Mouse (Mus musculus) CH12.LX (cell line): ENCODE data around the gene Gemin8. TPM values are rescaled to one million over a fixed set of nuclear protein-coding genes. Genes with fewer than 3 reads are reported as not detected.

Experiments
- DNase-seq: peaks from one replicate; pipeline ENCODE4 v3.0.0-alpha.2; 2013; ENCODE audit errors: extremely low read depth
- H3K27ac ChIP-seq: 2 replicates; pipeline ENCODE4 v1.5.1; 2012; ENCODE audit warnings: low read depth, mild to moderate bottlenecking, control low read depth, moderate library complexity; ENCODE audit not compliant: insufficient read depth
- H3K27me3 ChIP-seq: replicated peaks from 2 replicates; pipeline ENCODE3; 2012; ENCODE audit warnings: inconsistent platforms
- H3K36me3 ChIP-seq, 2 experiments: replicated peaks in 1 of 2; 2 replicates each; pipeline versions ENCODE3 to v1.6.1; 2012; ENCODE audit warnings: inconsistent platforms in 1 of 2, low read length in 1 of 2, mild to moderate bottlenecking in 1 of 2, mixed read lengths in 1 of 2, moderate library complexity in 1 of 2; ENCODE audit not compliant: control insufficient read depth in 1 of 2, insufficient read depth in 1 of 2
- H3K4me1 ChIP-seq, 2 experiments: 2 replicates each; pipeline ENCODE4 v1.6.1; 2012; ENCODE audit warnings: inconsistent platforms in 1 of 2, moderate library complexity in 1 of 2; ENCODE audit not compliant: insufficient read depth in 2 of 2, control insufficient read depth in 1 of 2
- H3K4me2 ChIP-seq: 2 replicates; pipeline ENCODE4 v1.6.1; 2012; ENCODE audit warnings: low read depth, mild to moderate bottlenecking, control low read depth; ENCODE audit not compliant: poor library complexity, insufficient read depth, severe bottlenecking
- H3K4me3 ChIP-seq, 3 experiments: fragments of 150-350 bp in 1 of 3; sonication (generic) in 1 of 3; replicated peaks in 1 of 3; 2 replicates each; pipeline versions ENCODE3 to v1.5.1; 2011 to 2012; ENCODE audit warnings: low read depth in 2 of 3, low read length in 2 of 3, mild to moderate bottlenecking in 2 of 3, moderate library complexity in 2 of 3, control low read depth in 1 of 3, improper control_type of control experiment in 1 of 3, inconsistent platforms in 1 of 3, mixed read lengths in 1 of 3; ENCODE audit not compliant: poor library complexity in 1 of 3
- H3K79me2 ChIP-seq: replicated peaks from 2 replicates; pipeline ENCODE4 v1.6.1; 2012; ENCODE audit warnings: mild to moderate bottlenecking, moderate library complexity; ENCODE audit not compliant: control insufficient read depth, poor library complexity, insufficient read depth, severe bottlenecking; ENCODE audit errors: extremely low read depth
- H3K9ac ChIP-seq: 2 replicates; pipeline ENCODE4 v1.6.1; 2012; ENCODE audit warnings: low read depth, mild to moderate bottlenecking, control low read depth, moderate library complexity; ENCODE audit not compliant: insufficient read depth
- H3K9me3 ChIP-seq: replicated peaks from 2 replicates; pipeline ENCODE3; 2012; ENCODE audit warnings: low read length, inconsistent platforms, mixed read lengths
- BHLHE40 ChIP-seq: IDR thresholded peaks from 2 replicates; pipeline ENCODE4 v1.6.1; 2011; ENCODE audit warnings: mild to moderate bottlenecking, low read depth, low read length, improper control_type of control experiment
- CHD2 ChIP-seq: IDR thresholded peaks from 2 replicates; pipeline ENCODE4 v1.6.1; 2011; ENCODE audit warnings: low read length, improper control_type of control experiment
- E2F4 ChIP-seq: IDR thresholded peaks from 2 replicates; pipeline ENCODE4 v1.6.1; 2011; ENCODE audit warnings: low read depth, low read length, improper control_type of control experiment; ENCODE audit not compliant: insufficient replicate concordance
- ETS1 ChIP-seq: conservative IDR thresholded peaks from 2 replicates; pipeline ENCODE4 v1.6.1; 2012; ENCODE audit warnings: low read depth, mild to moderate bottlenecking, inconsistent platforms, low read length, improper control_type of control experiment, moderate library complexity
- GABPA ChIP-seq: IDR thresholded peaks from 2 replicates; pipeline ENCODE4 v1.6.1; 2012; ENCODE audit warnings: low read depth, low read length, improper control_type of control experiment, inconsistent platforms; ENCODE audit not compliant: insufficient replicate concordance
- HCFC1 ChIP-seq: IDR thresholded peaks from 2 replicates; pipeline ENCODE4 v1.6.1; 2012; ENCODE audit warnings: low read depth, mild to moderate bottlenecking, inconsistent platforms, low read length, improper control_type of control experiment
- IRF4 ChIP-seq: IDR thresholded peaks from 2 replicates; pipeline ENCODE4 v1.6.1; 2014; ENCODE audit warnings: low read depth, mild to moderate bottlenecking, inconsistent platforms, low read length, improper control_type of control experiment
- JUND ChIP-seq: conservative IDR thresholded peaks from 2 replicates; pipeline ENCODE4 v1.6.1; 2011; ENCODE audit warnings: low read depth, low read length, improper control_type of control experiment
- MEF2A ChIP-seq: IDR thresholded peaks from 2 replicates; pipeline ENCODE4 v1.6.1; 2014; ENCODE audit warnings: low read depth, mild to moderate bottlenecking, inconsistent platforms, low read length, improper control_type of control experiment, borderline replicate concordance
- MXI1 ChIP-seq: IDR thresholded peaks from 2 replicates; pipeline ENCODE4 v1.6.1; 2011; ENCODE audit warnings: mild to moderate bottlenecking, low read depth, low read length, improper control_type of control experiment
- MYC ChIP-seq: IDR thresholded peaks from 2 replicates; pipeline ENCODE4 v1.6.1; 2011; ENCODE audit warnings: low read depth, mild to moderate bottlenecking, improper control_type of control experiment, low read length
- POLR2A ChIP-seq: IDR thresholded peaks from 2 replicates; pipeline ENCODE4 v1.6.1; 2011; ENCODE audit warnings: low read depth, mild to moderate bottlenecking, improper control_type of control experiment, low read length
- POLR2AphosphoS2 ChIP-seq: IDR thresholded peaks from 2 replicates; pipeline ENCODE4 v1.6.1; 2011; ENCODE audit warnings: low read depth, low read length, improper control_type of control experiment
- RAD21 ChIP-seq: IDR thresholded peaks from 2 replicates; pipeline ENCODE4 v1.6.1; 2011; ENCODE audit warnings: low read depth, mild to moderate bottlenecking, low read length, improper control_type of control experiment, moderate library complexity
- SIN3A ChIP-seq: IDR thresholded peaks from 2 replicates; pipeline ENCODE4 v1.6.1; 2012; ENCODE audit warnings: low read length, improper control_type of control experiment, inconsistent platforms
- TBP ChIP-seq: conservative IDR thresholded peaks from 2 replicates; pipeline ENCODE4 v1.6.1; 2011; ENCODE audit warnings: low read depth, low read length, improper control_type of control experiment
- TCF12 ChIP-seq: IDR thresholded peaks from 2 replicates; pipeline ENCODE4 v1.6.1; 2014; ENCODE audit warnings: low read depth, mild to moderate bottlenecking, inconsistent platforms, low read length, improper control_type of control experiment
- USF1 ChIP-seq: IDR thresholded peaks from 2 replicates; pipeline ENCODE4 v1.6.1; 2014; ENCODE audit warnings: low read depth, mild to moderate bottlenecking, inconsistent platforms, low read length, improper control_type of control experiment
- USF2 ChIP-seq: conservative IDR thresholded peaks from 2 replicates; pipeline ENCODE4 v1.6.1; 2011; ENCODE audit warnings: low read depth, low read length, improper control_type of control experiment
- ZC3H11A ChIP-seq: IDR thresholded peaks from 2 replicates; pipeline ENCODE4 v1.6.1; 2012; ENCODE audit warnings: low read depth, mild to moderate bottlenecking, inconsistent platforms, low read length, improper control_type of control experiment
- ZMIZ1 ChIP-seq: IDR thresholded peaks from 2 replicates; pipeline ENCODE4 v1.6.1; 2012; ENCODE audit warnings: low read depth, mild to moderate bottlenecking, inconsistent platforms, low read length, improper control_type of control experiment
- ZNF384 ChIP-seq: IDR thresholded peaks from 2 replicates; pipeline ENCODE4 v1.6.1; 2012; ENCODE audit warnings: low read depth, low read length, improper control_type of control experiment, inconsistent platforms
- dilution Hi-C: fragments of 300-500 bp; cut with MboI; formaldehyde crosslinking; loops from 2 replicates; pipeline ENCODE4 v1.14.3; 2020; ENCODE audit warnings: low sequenced_read_pairs; ENCODE audit not compliant: extremely low pct_unique_long_range_greater_than_20kb, extremely low pct_ligation_motif_present
- in situ Hi-C: fragments of 300-500 bp; cut with MboI; formaldehyde crosslinking; loops from 3 replicates; pipeline ENCODE4 v1.14.3; 2019; ENCODE audit warnings: low sequenced_read_pairs, low pct_ligation_motif_present, low pct_unique_long_range_greater_than_20kb, mixed read lengths
- polyA plus RNA-seq: library from polyadenylated mRNA; unstranded; fragments of >175 nt; gene quantifications from 2 replicates; pipeline ENCODE4 v1.2.1, GENCODE M21; 2012; ENCODE audit warnings: low read depth; ENCODE audit not compliant: insufficient read length
- total RNA-seq, 2 experiments: library from RNA; depleted of rRNA; stranded (reverse); fragments of 300-350 nt in 1 of 2; fragments of >200 nt in 1 of 2; gene quantifications; 2 replicates each; pipeline ENCODE4 v1.2.3; 2012 to 2014

Gemin8 gene
- total and polyA plus RNA-seq, 3 experiments = 10.7 to 20.1 (median 13.0) TPM

- Histone ChIP-seq H3K27me3 (no peaks in the 10 kb centered on the region), H3K36me3 (peaks cover 14 to 45% of the 10 kb centered on the region in 2 experiments), H3K79me2 (no peaks in the 10 kb centered on the region), H3K9ac (no peak overlapping the region), H3K9me3 (no peaks in the 10 kb centered on the region), H3K4me2 (no peak overlapping the region), H3K4me1 (0 out of 4 replicates have a peak, but pooled peaks cover 0 to 2% of the 10 kb centered on the region in 2 experiments), H3K27ac (no peak overlapping the region), H3K4me3 (no peak overlapping the region)
- in situ Hi-C loops (loop anchor here (25.0 kb wide), 1 partner anchor 1049 kb away; no protein-coding TSS in a partner anchor), dilution Hi-C loops (no loop called here)
- DNase-seq = no peak
- no peak for TF ChIP-seq IRF4
- no peak for TF ChIP-seq ZMIZ1
- no peak for TF ChIP-seq USF2
- TF ChIP-seq POLR2A = no peak
- TF ChIP-seq TBP = no peak
- TF ChIP-seq USF1 = no peak
- no peak for TF ChIP-seq SIN3A
- TF ChIP-seq TCF12 = no peak
- TF ChIP-seq JUND = no peak
- TF ChIP-seq MEF2A = no peak
- no peak for TF ChIP-seq CHD2
- TF ChIP-seq ETS1 = no peak
- no peak for TF ChIP-seq HCFC1
- TF ChIP-seq ZC3H11A = no peak
- no peak for TF ChIP-seq E2F4
- TF ChIP-seq RAD21 = no peak
- TF ChIP-seq MYC = no peak
- no peak for TF ChIP-seq GABPA
- no peak for TF ChIP-seq MXI1
- no peak for TF ChIP-seq BHLHE40
These were observed 17.5 kb downstream of the Gemin8 start for GRCm38 (mm10) chrX:166187803-166188202.

DNA sequence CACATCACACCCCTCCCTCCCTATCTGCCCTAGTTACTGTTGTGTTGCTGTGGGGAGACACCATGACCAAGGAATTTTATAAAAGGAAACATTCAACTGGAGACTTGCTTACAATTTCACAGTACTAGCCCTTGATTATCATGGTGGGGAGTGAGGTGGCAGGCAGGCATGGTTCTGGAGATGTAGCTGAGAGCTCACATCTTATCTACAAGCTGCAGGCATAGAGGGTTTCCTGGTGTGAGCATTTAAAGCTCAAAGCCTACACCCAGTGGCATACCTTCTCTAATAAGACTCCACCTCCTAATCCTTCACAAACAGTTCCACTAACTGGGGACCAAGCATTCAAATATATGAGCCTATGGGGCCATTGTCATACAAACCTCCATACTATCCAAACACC, 26.1 kb downstream of the Gemin8 start:
- TF ChIP-seq GABPA (no peak), POLR2AphosphoS2 (no peak), ZMIZ1 (no peak), ZNF384 (no peak), RAD21 (no peak)
- DNase-seq = no peak
- Histone ChIP-seq H3K36me3 (peaks cover 0 to 2% of the 10 kb centered on the region in 2 experiments), H3K27me3 (no peaks in the 10 kb centered on the region), H3K4me1 (no peaks in the 10 kb centered on the region), H3K79me2 (no peaks in the 10 kb centered on the region), H3K4me2 (no peak overlapping the region), H3K4me3 (no peak overlapping the region), H3K9ac (no peak overlapping the region), H3K9me3 (no peaks in the 10 kb centered on the region), H3K27ac (no peak overlapping the region)
- in situ Hi-C loops = loop anchor here (25.0 kb wide), 1 partner anchor 1041 kb away; no protein-coding TSS in a partner anchor
- dilution Hi-C loops = no loop called here
